Mouse (Mus musculus): Measurements from ENCODE around the gene Enpp4. TPM values are rescaled to one million over a fixed set of nuclear protein-coding genes. Genes with fewer than 3 reads are reported as not detected.

Enpp4 gene
- total RNA-seq, 1 experiment = 6.7 TPM

DNA sequence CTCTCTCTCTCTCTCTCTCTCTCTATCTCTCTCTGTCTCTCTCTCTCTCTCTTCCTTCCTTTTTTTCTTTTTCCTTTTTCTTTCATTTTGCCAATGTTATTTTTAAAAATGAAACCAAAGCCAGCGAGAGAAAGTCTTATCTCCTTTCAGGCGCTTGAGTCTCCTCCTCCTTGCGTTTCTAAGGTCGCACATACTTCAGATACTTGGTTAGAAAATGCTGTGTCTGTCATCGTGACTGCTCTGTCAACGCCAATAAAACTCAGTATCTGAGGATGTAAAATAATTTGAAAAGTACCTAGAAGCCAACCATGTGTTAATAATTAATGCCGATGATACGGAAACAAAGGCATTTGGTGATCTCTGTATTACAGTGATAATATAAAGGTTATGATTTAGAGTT, 30.4 kb upstream of the Enpp4 start:
- in situ Hi-C loops (cut with MboI; ENCODE audit: low sequenced_read_pairs in 2 of 2, unreplicated experiment in 2 of 2) = no loop called here
- Histone ChIP-seq H3K9me3 (ENCODE audit: control insufficient read depth, insufficient read depth, low read depth, low read length) (no peaks in the 10 kb centered on the region), H3K27ac (ENCODE audit: insufficient read depth, low read depth, low read length, poor library complexity, severe bottlenecking) (no peak overlapping the region), H3K9ac (ENCODE audit: insufficient read depth, low read depth, low read length, poor library complexity, severe bottlenecking) (no peak overlapping the region), H3K36me3 (ENCODE audit: control insufficient read depth, insufficient read depth, low read length, poor library complexity, severe bottlenecking) (no peaks in the 10 kb centered on the region), H3K4me1 (ENCODE audit: control insufficient read depth in 2 of 2, insufficient read depth in 2 of 2, low read length in 2 of 2, poor library complexity in 1 of 2) (no peaks in the 10 kb centered on the region), H3K4me3 (ENCODE audit: insufficient read depth in 1 of 2, low read depth in 1 of 2, low read length in 2 of 2, poor library complexity in 1 of 2, severe bottlenecking in 1 of 2) (no peak overlapping the region)
- DNase-seq (ENCODE audit: low read depth, low spot score) = no peak
- TF ChIP-seq MAFK (IDR thresholded peaks at IDR 0.05; ENCODE audit: insufficient read depth, low read depth, low read length) = no peak

DNA sequence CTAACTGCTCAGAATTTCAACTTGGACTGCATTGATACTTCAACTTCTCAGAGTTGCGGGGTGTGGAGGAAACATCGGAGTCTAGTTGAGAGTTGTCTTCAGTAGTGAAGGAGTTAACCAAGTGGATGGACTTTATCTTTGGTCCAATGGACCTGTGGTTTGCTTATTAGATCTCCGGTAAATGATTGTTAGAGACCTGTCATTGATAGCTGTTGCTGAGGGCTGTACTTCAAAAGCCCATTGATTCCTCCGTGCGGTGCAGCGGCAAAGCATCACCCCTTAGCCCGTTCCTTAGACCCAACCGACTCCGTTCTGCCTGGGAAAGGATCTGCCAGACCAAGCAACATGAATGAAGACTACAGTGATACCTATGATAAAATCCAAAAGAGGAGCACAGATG, 28.9 kb upstream of the Enpp4 start:
- Histone ChIP-seq H3K27ac (ENCODE audit: insufficient read depth, low read depth, low read length, poor library complexity, severe bottlenecking) (no peak overlapping the region), H3K4me1 (ENCODE audit: control insufficient read depth in 2 of 2, insufficient read depth in 2 of 2, low read length in 2 of 2, poor library complexity in 1 of 2) (no peaks in the 10 kb centered on the region), H3K36me3 (ENCODE audit: control insufficient read depth, insufficient read depth, low read length, poor library complexity, severe bottlenecking) (no peaks in the 10 kb centered on the region), H3K4me3 (ENCODE audit: insufficient read depth in 1 of 2, low read depth in 1 of 2, low read length in 2 of 2, poor library complexity in 1 of 2, severe bottlenecking in 1 of 2) (no peak overlapping the region), H3K9ac (ENCODE audit: insufficient read depth, low read depth, low read length, poor library complexity, severe bottlenecking) (no peak overlapping the region), H3K9me3 (ENCODE audit: control insufficient read depth, insufficient read depth, low read depth, low read length) (no peaks in the 10 kb centered on the region)
- TF ChIP-seq ZNF384 (IDR thresholded peaks at IDR 0.05; ENCODE audit: low read depth, low read length) = no peak
- no peak for TF ChIP-seq ZC3H11A (IDR thresholded peaks at IDR 0.05; ENCODE audit: borderline replicate concordance, low read depth, low read length)
- TF ChIP-seq HCFC1 (IDR thresholded peaks at IDR 0.05; ENCODE audit: borderline replicate concordance, insufficient read depth, low read length) = no peak
- no peak for TF ChIP-seq MAFK (IDR thresholded peaks at IDR 0.05; ENCODE audit: insufficient read depth, low read depth, low read length)
- TF ChIP-seq CHD2 (IDR thresholded peaks at IDR 0.05; ENCODE audit: low read depth, low read length) = no peak
- in situ Hi-C loops (cut with MboI; ENCODE audit: low sequenced_read_pairs in 2 of 2, unreplicated experiment in 2 of 2) = no loop called here
- no peak for DNase-seq (ENCODE audit: low read depth, low spot score)

DNA sequence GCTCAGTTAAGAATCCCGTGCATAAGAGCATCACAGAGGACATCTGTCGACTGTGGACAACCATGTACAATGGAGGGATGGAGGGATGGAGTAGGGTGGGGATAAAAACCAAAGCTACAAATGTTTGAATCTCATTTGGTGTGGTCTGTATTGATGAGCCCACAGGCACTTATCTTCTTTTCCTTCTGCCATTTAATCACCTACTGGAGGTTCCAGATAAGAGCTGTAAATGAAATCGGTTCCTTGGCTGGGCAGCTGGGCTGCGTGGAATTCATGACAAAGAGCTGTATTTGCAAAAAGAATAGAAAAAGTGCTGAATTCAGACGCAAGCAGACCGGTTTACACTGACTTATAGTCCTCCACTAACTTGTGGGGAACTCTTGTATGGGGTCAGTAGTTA, 28.5 kb upstream of the Enpp4 start:
- H3K4me1 ChIP-seq (ENCODE audit: control insufficient read depth in 2 of 2, insufficient read depth in 2 of 2, low read length in 2 of 2, poor library complexity in 1 of 2) = no peaks in the 10 kb centered on the region
- H3K36me3 ChIP-seq (ENCODE audit: control insufficient read depth, insufficient read depth, low read length, poor library complexity, severe bottlenecking) = no peaks in the 10 kb centered on the region
- in situ Hi-C loops (cut with MboI; ENCODE audit: low sequenced_read_pairs in 2 of 2, unreplicated experiment in 2 of 2) = no loop called here
- DNase-seq (ENCODE audit: low read depth, low spot score) = no peak
- no peak overlapping the region for H3K4me3 ChIP-seq (ENCODE audit: insufficient read depth in 1 of 2, low read depth in 1 of 2, low read length in 2 of 2, poor library complexity in 1 of 2, severe bottlenecking in 1 of 2)
- H3K9me3 ChIP-seq (ENCODE audit: control insufficient read depth, insufficient read depth, low read depth, low read length) = no peaks in the 10 kb centered on the region
- no peak for TF ChIP-seq ZC3H11A (IDR thresholded peaks at IDR 0.05; ENCODE audit: borderline replicate concordance, low read depth, low read length)
- H3K9ac ChIP-seq (ENCODE audit: insufficient read depth, low read depth, low read length, poor library complexity, severe bottlenecking) = no peak overlapping the region
- H3K27ac ChIP-seq (ENCODE audit: insufficient read depth, low read depth, low read length, poor library complexity, severe bottlenecking) = no peak overlapping the region

DNA sequence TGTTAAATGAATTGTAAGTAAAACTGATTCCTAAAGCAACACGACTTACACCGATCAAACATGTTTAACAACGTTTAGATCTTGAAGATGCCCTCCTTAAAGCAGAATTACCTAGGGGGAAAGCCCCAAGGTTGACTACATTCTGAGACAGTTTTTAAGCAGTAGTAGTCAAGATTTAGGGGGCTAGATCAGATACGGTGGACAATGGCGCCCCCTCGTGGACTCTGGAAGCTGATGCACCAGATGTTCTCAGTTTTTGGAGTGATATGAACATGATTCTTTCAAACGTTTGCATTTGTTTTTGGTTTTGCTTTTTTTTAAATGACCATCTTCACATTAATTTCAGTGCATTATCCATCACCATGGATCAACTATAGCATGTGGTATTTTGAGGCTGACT, 24.8 kb upstream of the Enpp4 start:
- in situ Hi-C loops (cut with MboI; ENCODE audit: low sequenced_read_pairs in 2 of 2, unreplicated experiment in 2 of 2) = no loop called here
- peak; percentile 68 for DNase-seq (ENCODE audit: low read depth, low spot score)

DNA sequence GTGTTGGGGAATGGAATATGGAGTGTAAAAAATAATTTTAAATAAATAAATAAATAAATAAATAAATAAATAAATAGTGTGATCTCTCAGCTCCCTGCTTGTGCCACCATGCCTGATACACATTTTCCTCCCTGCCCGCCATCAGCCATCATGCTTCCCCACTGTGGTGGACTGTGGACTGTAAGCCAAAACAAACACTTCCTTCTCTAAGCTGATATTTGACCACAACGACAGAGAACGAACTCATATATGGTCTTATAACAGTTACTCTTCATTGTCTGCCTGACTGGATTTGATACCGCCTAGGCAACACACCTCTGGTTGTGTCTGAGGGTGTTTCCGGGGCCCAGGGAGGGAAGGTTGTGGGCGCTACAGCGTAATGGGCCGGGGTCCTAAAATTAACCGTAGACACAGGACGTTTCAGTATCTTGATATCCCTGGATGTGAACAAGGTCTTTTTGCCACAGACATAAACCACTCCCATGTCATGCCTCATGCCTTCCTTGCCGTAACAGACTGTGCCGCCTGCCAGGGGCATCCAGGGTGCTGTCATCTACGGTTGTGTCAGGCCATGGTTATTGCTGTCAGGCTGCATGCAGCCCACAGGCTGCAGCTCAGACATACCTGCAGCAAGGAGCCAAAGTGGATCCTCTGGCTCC, 23.6 kb upstream of the Enpp4 start:
- TF ChIP-seq CHD2 (IDR thresholded peaks at IDR 0.05; ENCODE audit: low read depth, low read length) (no peak), MAFK (IDR thresholded peaks at IDR 0.05; ENCODE audit: insufficient read depth, low read depth, low read length) (no peak), ZNF384 (IDR thresholded peaks at IDR 0.05; ENCODE audit: low read depth, low read length) (no peak), ZC3H11A (IDR thresholded peaks at IDR 0.05; ENCODE audit: borderline replicate concordance, low read depth, low read length) (no peak), HCFC1 (IDR thresholded peaks at IDR 0.05; ENCODE audit: borderline replicate concordance, insufficient read depth, low read length) (no peak)
- Histone ChIP-seq H3K27ac (ENCODE audit: insufficient read depth, low read depth, low read length, poor library complexity, severe bottlenecking) (0 out of 2 replicates have a peak overlapping the region, but pooled peaks have one; percentile 15), H3K9me3 (ENCODE audit: control insufficient read depth, insufficient read depth, low read depth, low read length) (no peaks in the 10 kb centered on the region), H3K4me3 (ENCODE audit: insufficient read depth in 1 of 2, low read depth in 1 of 2, low read length in 2 of 2, poor library complexity in 1 of 2, severe bottlenecking in 1 of 2) (no peak overlapping the region), H3K4me1 (ENCODE audit: control insufficient read depth in 2 of 2, insufficient read depth in 2 of 2, low read length in 2 of 2, poor library complexity in 1 of 2) (no peaks in the 10 kb centered on the region), H3K36me3 (ENCODE audit: control insufficient read depth, insufficient read depth, low read length, poor library complexity, severe bottlenecking) (no peaks in the 10 kb centered on the region), H3K9ac (ENCODE audit: insufficient read depth, low read depth, low read length, poor library complexity, severe bottlenecking) (no peak overlapping the region)
- in situ Hi-C loops (cut with MboI; ENCODE audit: low sequenced_read_pairs in 2 of 2, unreplicated experiment in 2 of 2) = no loop called here
- no peak for DNase-seq (ENCODE audit: low read depth, low spot score)

More for the DNA sequence above, 24.8 kb upstream of the Enpp4 start:
- Histone ChIP-seq H3K9me3 (ENCODE audit: control insufficient read depth, insufficient read depth, low read depth, low read length) (no peaks in the 10 kb centered on the region), H3K4me3 (ENCODE audit: insufficient read depth in 1 of 2, low read depth in 1 of 2, low read length in 2 of 2, poor library complexity in 1 of 2, severe bottlenecking in 1 of 2) (no peak overlapping the region), H3K36me3 (ENCODE audit: control insufficient read depth, insufficient read depth, low read length, poor library complexity, severe bottlenecking) (no peaks in the 10 kb centered on the region), H3K4me1 (ENCODE audit: control insufficient read depth in 2 of 2, insufficient read depth in 2 of 2, low read length in 2 of 2, poor library complexity in 1 of 2) (no peaks in the 10 kb centered on the region), H3K27ac (ENCODE audit: insufficient read depth, low read depth, low read length, poor library complexity, severe bottlenecking) (no peak overlapping the region), H3K9ac (ENCODE audit: insufficient read depth, low read depth, low read length, poor library complexity, severe bottlenecking) (no peak overlapping the region)
- no peak for TF ChIP-seq CHD2 (IDR thresholded peaks at IDR 0.05; ENCODE audit: low read depth, low read length)
- peak; percentile 72; the same call in 1 of the 2 replicates for TF ChIP-seq ZC3H11A (IDR thresholded peaks at IDR 0.05; ENCODE audit: borderline replicate concordance, low read depth, low read length)
